Mouse (Mus musculus) kidney, postnatal 14 days (tissue): Measurements from ENCODE around the gene Cd69.

ENCODE experiments used
- DNase-seq: peaks from one replicate; pipeline ENCODE4 v3.0.0; 2022; ENCODE audit warnings: mixed read lengths

The Cd69 gene

GRCm38 (mm10) chr6:129222188-129222800 lies 52.9 kb downstream of the Cd69 start:
- DNase-seq, result no peak

DNA sequence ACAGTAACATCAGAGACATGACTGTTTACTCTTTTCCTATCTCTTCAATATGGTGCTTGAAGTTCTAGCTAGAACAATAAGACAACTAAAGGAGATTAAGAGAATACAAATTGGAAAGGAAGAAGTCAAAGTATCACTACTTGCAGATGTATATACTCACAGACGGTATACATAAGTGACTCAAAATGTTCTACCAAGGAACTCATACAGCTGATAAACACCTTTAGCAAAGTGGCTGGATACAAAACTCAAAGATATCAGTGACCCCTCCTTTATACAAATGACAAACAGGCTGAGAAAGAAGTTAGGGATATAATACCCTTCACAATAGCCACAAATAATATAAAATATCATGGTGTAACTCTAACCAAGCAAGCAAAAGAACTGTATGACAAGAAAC lies 54.2 kb downstream of the Cd69 start:
- DNase-seq, result no peak

DNA sequence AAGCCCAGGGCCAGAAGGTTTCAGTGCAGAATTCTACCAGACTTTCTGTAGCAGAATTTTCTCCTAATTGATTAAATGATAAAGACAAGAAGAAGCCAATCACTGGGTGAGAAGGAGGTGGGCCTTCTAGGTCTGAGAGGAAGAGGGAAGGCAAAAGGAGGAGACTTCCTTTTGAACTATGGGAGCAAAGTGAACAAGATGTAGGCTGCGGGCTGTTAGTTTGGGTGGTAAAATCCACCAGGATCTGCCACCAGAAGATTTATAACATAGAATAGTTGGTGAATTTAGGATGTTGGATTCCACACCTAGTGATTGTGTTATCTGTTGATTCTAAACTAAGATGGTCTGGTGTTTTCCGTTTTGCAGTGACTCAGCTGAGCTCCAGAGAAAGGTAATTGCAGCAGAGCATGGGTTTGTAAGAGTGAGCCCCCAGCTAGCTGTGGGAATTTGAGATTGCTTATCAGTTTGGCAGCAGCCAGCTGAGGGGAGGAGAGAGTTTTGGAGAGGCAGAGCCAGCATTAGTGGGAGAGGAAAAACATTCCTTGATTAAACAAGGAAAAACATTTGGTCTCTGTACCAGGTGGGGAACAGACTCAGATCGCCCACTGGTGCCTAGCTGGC lies 55.2 kb downstream of the Cd69 start:
- no peak for DNase-seq

DNA sequence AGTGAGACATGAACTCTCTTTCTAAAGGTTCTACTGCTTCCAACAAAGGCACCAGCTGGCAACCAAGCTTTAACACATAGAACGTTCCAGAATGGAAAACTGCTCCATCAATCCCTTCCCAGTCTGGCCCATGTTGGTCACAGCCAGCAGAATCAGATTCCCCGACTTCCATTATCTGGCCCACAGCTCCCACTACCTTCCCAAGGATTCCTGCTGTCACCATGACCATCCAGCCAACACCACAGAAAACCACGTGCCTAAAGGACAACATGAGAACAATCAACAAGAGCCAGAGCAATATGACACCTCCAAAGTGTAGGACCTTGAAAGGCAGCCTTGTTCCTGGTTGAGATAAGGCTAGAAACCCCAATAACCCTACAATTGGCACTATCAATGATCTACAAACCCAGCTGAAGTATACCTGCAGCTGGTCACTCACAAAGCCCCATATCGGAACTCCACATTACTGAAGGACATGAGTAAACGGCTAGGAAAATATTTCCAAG lies 57.0 kb downstream of the Cd69 start:
- DNase-seq, result no peak
